Mouse (Mus musculus): ENCODE data around the gene Fbln1. TPM values are rescaled to one million over a fixed set of nuclear protein-coding genes. Genes with fewer than 3 reads are reported as not detected.

Fbln1 gene
- polyA plus RNA-seq, 1 experiment, result not detected

DNA sequence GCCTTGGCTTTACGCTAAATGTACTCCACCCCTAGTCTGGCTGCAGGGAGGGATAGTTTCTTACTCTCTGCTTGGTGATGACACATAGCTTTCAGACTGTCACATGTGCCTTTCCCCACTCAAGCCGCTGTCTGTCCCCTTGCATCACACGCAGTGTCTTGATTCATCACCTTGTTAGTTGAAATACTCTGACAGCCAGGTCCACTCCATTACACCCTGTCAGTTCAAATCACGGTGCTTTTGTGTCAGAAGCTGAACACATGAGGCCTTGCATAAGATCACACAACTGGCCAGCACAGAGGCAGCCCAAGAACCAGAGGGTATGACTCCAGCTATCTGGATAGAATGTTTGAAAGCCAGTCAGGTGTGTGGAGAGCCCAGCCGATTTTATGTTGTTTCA lies 73.2 kb downstream of the Fbln1 start:
- H3K4me3 ChIP-seq (ENCODE audit: insufficient read depth, low read depth, low read length), result no peak overlapping the region
- WGBS, result 97% methylated on average over 5 of the region's 5 CpGs
- H3K27ac ChIP-seq (ENCODE audit: insufficient read depth, low read depth, low read length), result no peak overlapping the region
- H3K4me1 ChIP-seq (ENCODE audit: control insufficient read depth, insufficient read depth, low read length), result no peaks in the 10 kb centered on the region
- TF ChIP-seq POLR2A (IDR thresholded peaks at IDR 0.05; ENCODE audit: insufficient read depth, low read depth, low read length), result no peak
- no peak for TF ChIP-seq CTCF (IDR thresholded peaks at IDR 0.05; ENCODE audit: insufficient read depth, low read depth, low read length)

GRCm38 (mm10) chr15:85282021-85282420 lies 76.3 kb downstream of the Fbln1 start:
- Histone ChIP-seq H3K27ac (ENCODE audit: insufficient read depth, low read depth, low read length) (no peak overlapping the region), H3K4me3 (ENCODE audit: insufficient read depth, low read depth, low read length) (no peak overlapping the region), H3K4me1 (ENCODE audit: control insufficient read depth, insufficient read depth, low read length) (no peaks in the 10 kb centered on the region)
- WGBS, result 65% methylated on average over 5 of the region's 5 CpGs
- no peak for TF ChIP-seq CTCF (IDR thresholded peaks at IDR 0.05; ENCODE audit: insufficient read depth, low read depth, low read length)
- TF ChIP-seq POLR2A (IDR thresholded peaks at IDR 0.05; ENCODE audit: insufficient read depth, low read depth, low read length), result no peak

DNA sequence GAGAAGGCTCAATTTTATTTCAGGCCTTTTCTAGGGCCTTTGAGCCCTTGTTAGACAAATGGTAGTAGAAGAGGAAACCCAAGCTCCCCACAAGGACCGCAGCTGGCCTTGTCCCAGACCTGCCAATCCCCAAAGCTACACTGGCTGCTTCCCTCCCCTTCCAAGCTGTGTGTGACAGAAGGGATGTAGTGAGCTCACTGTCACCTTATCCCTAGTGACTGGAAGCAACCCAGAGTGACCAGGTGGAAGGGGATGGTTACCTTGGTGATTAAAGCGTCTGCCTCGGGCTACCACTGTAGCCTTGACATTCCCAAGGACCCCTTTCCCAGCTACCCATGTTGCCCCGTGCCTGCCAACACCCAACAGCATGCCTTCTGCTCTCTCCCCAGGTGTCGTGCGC lies 78.9 kb downstream of the Fbln1 start:
- TF ChIP-seq CTCF (IDR thresholded peaks at IDR 0.05; ENCODE audit: insufficient read depth, low read depth, low read length) (no peak), POLR2A (IDR thresholded peaks at IDR 0.05; ENCODE audit: insufficient read depth, low read depth, low read length) (no peak)
- Histone ChIP-seq H3K4me3 (ENCODE audit: insufficient read depth, low read depth, low read length) (no peak overlapping the region), H3K4me1 (ENCODE audit: control insufficient read depth, insufficient read depth, low read length) (no peaks in the 10 kb centered on the region), H3K27ac (ENCODE audit: insufficient read depth, low read depth, low read length) (no peak overlapping the region)
- 95% methylated on average over 6 of the region's 6 CpGs for WGBS

- no peak overlapping the region for H3K4me3 ChIP-seq (ENCODE audit: insufficient read depth, low read depth, low read length)
- 94% methylated on average over 3 of the region's 3 CpGs for WGBS
- peaks cover 19% of the 10 kb centered on the region for H3K4me1 ChIP-seq (ENCODE audit: control insufficient read depth, insufficient read depth, low read length)
- TF ChIP-seq CTCF (IDR thresholded peaks at IDR 0.05; ENCODE audit: insufficient read depth, low read depth, low read length) (no peak), POLR2A (IDR thresholded peaks at IDR 0.05; ENCODE audit: insufficient read depth, low read depth, low read length) (no peak)
- H3K27ac ChIP-seq (ENCODE audit: insufficient read depth, low read depth, low read length), result no peak overlapping the region
Measured at GRCm38 (mm10) chr15:85294632-85295031, 88.9 kb downstream of the Fbln1 start.

DNA sequence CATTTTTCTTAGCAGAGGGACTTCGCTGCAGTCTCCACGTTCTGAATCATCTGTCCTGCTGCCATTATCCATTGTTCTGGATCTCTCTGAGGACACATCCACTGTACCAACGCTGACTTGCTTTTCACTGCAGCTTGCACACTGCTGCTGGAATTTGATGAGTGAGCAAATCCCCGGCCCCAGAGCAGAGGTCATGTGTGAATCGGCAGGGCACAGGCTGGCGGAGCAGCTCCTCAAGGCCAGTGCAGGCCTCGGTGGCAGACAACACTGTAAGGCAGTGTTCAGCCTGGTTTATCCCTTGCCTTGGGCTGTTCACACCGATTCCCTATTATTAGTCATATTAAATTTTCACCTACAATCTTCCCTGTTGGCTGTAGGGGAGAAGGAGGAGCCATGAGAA lies 89.8 kb downstream of the Fbln1 start:
- WGBS, result 60% methylated on average over 8 of the region's 8 CpGs
- H3K4me3 ChIP-seq (ENCODE audit: insufficient read depth, low read depth, low read length), result no peak overlapping the region
- TF ChIP-seq CTCF (IDR thresholded peaks at IDR 0.05; ENCODE audit: insufficient read depth, low read depth, low read length) (no peak), POLR2A (IDR thresholded peaks at IDR 0.05; ENCODE audit: insufficient read depth, low read depth, low read length) (no peak)
- peaks cover 19% of the 10 kb centered on the region for H3K4me1 ChIP-seq (ENCODE audit: control insufficient read depth, insufficient read depth, low read length)
- H3K27ac ChIP-seq (ENCODE audit: insufficient read depth, low read depth, low read length), result no peak overlapping the region

- TF ChIP-seq POLR2A (IDR thresholded peaks at IDR 0.05; ENCODE audit: insufficient read depth, low read depth, low read length), result no peak
- no peak for TF ChIP-seq CTCF (IDR thresholded peaks at IDR 0.05; ENCODE audit: insufficient read depth, low read depth, low read length)
- Histone ChIP-seq H3K27ac (ENCODE audit: insufficient read depth, low read depth, low read length) (no peak overlapping the region), H3K4me3 (ENCODE audit: insufficient read depth, low read depth, low read length) (no peak overlapping the region), H3K4me1 (ENCODE audit: control insufficient read depth, insufficient read depth, low read length) (peaks cover 19% of the 10 kb centered on the region)
- 48% methylated on average over 2 of the region's 2 CpGs for WGBS
Measured at GRCm38 (mm10) chr15:85295977-85296376, 90.2 kb downstream of the Fbln1 start.

GRCm38 (mm10) chr15:85296538-85296937 lies 90.8 kb downstream of the Fbln1 start:
- Histone ChIP-seq H3K27ac (ENCODE audit: insufficient read depth, low read depth, low read length) (no peak overlapping the region), H3K4me1 (ENCODE audit: control insufficient read depth, insufficient read depth, low read length) (peaks cover 19% of the 10 kb centered on the region), H3K4me3 (ENCODE audit: insufficient read depth, low read depth, low read length) (no peak overlapping the region)
- WGBS, result 87% methylated on average over 3 of the region's 3 CpGs
- TF ChIP-seq CTCF (IDR thresholded peaks at IDR 0.05; ENCODE audit: insufficient read depth, low read depth, low read length) (no peak), POLR2A (IDR thresholded peaks at IDR 0.05; ENCODE audit: insufficient read depth, low read depth, low read length) (no peak)

DNA sequence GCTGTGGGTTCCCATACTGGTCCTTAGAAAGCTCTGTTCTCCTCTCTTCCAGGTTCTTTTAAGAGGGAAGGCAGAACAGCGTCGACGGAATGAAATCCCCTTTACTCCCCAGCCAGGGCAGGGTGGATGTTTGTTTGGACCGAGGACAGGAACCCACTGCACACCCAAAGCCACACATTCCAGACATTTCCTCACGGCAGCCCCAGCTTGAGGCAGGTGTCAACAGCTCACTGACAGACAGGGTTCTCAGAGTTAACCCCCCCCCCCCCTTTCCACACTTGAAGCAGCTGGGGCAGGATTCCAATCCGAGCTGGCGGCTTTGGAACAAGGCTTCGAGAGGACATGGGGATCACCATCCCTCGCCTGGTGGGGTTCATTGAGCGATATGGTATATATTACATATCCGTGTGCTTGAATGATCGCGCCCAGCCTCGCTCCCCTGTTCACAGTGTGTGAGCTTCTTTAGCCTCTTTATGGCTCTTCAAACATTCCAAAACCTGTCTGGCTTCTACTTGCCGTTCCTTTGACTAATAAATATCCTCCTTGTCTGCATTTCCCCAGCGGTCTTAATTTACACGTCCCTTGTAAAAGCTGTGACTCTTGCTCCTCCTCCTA lies 92.5 kb downstream of the Fbln1 start:
- 66% methylated on average over 17 of the region's 17 CpGs for WGBS
- TF ChIP-seq POLR2A (IDR thresholded peaks at IDR 0.05; ENCODE audit: insufficient read depth, low read depth, low read length) (no peak), CTCF (IDR thresholded peaks at IDR 0.05; ENCODE audit: insufficient read depth, low read depth, low read length) (no peak)
- Histone ChIP-seq H3K27ac (ENCODE audit: insufficient read depth, low read depth, low read length) (no peak overlapping the region), H3K4me1 (ENCODE audit: control insufficient read depth, insufficient read depth, low read length) (peaks cover 19% of the 10 kb centered on the region), H3K4me3 (ENCODE audit: insufficient read depth, low read depth, low read length) (no peak overlapping the region)

DNA sequence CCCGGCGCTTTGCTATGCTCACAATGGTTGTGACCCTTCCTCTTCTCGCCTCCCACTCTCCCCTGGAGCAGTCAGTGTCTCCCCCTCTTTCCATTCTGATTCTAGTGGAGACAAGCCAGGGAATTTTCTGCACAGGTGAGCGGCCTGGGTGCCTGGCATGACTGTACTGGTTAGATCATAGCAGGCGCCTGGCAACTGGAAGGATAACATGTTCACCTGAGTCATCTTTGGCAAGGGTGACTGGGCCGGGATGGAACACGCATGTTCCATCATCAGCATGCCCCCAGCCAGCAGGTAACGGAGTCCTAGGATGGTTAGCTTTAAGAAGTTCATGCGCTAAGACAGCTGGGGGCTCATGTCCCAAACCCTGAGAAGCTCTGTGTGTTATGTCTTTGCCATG lies 93.2 kb downstream of the Fbln1 start:
- 93% methylated on average over 9 of the region's 9 CpGs for WGBS
- H3K27ac ChIP-seq (ENCODE audit: insufficient read depth, low read depth, low read length), result no peak overlapping the region
- no peak for TF ChIP-seq POLR2A (IDR thresholded peaks at IDR 0.05; ENCODE audit: insufficient read depth, low read depth, low read length)
- peaks cover 19% of the 10 kb centered on the region for H3K4me1 ChIP-seq (ENCODE audit: control insufficient read depth, insufficient read depth, low read length)
- H3K4me3 ChIP-seq (ENCODE audit: insufficient read depth, low read depth, low read length), result no peak overlapping the region

- peaks cover 2% of the 10 kb centered on the region; the same call in 1 of the 2 replicates for H3K4me1 ChIP-seq (ENCODE audit: control insufficient read depth, insufficient read depth, low read length)
- 63% methylated on average over 4 of the region's 4 CpGs for WGBS
- H3K27ac ChIP-seq (ENCODE audit: insufficient read depth, low read depth, low read length), result no peak overlapping the region
- no peak overlapping the region for H3K4me3 ChIP-seq (ENCODE audit: insufficient read depth, low read depth, low read length)
- no peak for TF ChIP-seq CTCF (IDR thresholded peaks at IDR 0.05; ENCODE audit: insufficient read depth, low read depth, low read length)
- TF ChIP-seq POLR2A (IDR thresholded peaks at IDR 0.05; ENCODE audit: insufficient read depth, low read depth, low read length), result no peak
Measured at GRCm38 (mm10) chr15:85303241-85303640, 97.5 kb downstream of the Fbln1 start.

All from olfactory bulb, adult 2 months (tissue).